Mouse (Mus musculus): ENCODE data around the gene Capn7.

Capn7 gene

DNA sequence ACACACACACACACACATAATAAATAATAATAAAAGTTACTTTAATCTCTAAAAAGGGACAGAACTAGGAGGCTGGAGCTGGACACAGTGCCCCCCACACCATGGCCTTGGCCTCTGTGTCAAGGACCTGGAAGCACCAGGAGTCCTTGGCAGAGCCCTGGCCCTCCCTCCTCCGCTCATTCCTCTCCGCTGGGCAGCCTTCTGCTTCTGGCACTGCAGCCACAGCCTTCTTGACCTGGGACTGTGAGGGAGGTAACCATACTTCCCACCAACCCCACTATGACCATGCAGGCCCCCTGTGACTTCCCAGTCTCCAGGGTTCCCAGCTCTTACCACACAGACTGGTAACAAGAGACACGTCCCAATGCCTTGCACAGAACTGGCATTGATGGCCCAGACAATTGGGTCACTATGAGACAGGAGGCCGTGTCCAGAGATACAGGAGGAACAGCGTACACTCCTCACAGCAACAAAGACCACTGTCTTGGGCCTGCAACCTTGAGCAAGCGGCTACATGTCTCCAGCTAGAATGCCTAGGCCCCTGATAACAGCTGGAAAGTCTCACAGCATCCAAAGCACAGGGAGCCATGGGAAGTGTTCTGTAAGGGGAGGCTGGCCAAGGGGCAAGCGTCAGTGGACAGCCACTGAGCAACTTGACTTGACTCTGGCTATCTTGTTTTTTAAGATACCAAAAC, 57.6 kb downstream of the Capn7 start:
- in situ Hi-C loops (cut with MboI; ENCODE audit: low sequenced_read_pairs), result no loop called here

DNA sequence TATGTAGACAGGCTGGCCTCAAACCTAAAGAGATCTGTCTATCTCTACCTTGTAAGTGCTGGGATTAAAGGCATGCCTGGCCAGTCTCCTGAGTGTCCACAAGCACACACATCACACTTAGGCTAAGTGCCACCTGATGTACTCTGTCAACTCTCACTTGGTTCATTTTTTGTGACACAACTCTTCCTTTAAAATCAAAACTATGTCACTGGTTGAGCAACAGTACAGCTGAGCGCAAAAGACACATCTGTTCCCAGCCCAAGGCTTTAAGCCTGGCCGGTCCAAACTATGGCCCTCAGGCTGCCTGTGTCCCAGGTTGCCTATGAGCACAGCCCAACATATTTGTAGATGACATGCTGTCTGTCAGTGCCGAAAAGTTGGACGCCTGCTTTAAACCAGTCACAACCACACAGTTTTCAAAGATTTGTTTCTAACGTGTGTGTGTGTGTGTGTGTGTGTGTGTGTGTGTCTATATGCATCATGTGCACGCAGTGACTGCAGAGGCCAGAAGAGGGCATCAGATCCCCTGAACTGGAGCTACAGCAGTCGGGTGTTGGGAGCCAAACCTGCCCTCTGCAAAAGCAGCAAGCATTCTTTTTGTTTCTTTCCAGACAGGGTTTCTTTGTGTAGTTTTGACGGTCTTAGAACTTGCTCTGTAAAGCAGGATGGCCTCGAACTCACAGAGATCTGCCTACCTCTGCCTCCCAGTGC, 58.5 kb downstream of the Capn7 start:
- in situ Hi-C loops (cut with MboI; ENCODE audit: low sequenced_read_pairs), result no loop called here

DNA sequence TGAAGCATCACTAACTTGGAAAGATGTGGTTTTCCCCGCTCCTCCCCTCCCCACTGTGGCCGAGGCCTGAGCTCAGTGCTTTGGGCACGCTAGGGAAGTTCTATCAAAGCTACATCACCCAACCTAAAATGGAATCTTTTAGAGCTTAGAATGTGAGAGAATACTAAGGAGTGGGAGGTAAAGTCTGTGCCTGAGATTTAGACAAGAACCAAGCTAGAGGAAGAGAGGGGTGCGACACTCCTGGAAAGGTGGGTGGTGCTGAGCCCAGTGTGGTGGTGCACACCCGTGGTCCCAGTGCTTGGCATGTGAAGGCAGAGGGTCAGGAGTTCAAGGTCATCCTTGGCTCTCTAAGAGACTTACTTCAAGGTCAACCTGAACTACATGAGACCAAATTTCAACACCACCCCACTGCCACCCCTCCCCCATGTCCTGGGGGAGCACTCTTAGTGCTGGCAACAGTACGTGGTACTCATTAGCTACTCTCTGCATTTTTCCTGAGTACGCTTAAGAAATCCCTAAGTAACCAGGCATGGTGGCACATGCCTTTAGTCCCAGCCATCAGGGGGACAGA, 59.3 kb downstream of the Capn7 start:
- in situ Hi-C loops (cut with MboI; ENCODE audit: low sequenced_read_pairs), result no loop called here

DNA sequence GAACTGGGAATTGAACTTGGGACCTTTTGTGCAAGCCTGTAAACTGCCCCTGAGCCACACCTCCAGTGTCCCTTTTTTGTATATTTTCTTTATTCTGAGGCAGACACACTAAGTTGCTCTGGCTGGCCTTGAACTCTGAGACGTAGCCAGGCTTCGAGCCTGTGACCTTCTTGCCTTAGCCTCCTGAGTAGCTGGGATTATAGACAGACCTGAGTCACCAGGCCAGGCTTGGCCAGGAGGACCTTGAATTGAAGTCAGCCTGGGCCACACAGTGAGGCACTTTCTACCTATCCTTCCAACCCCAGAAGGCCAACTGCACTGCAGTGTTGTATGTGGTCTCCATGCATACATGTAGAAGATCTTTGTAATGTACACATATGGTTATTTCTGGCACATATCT, 60.0 kb downstream of the Capn7 start:
- in situ Hi-C loops (cut with MboI; ENCODE audit: low sequenced_read_pairs), result no loop called here

DNA sequence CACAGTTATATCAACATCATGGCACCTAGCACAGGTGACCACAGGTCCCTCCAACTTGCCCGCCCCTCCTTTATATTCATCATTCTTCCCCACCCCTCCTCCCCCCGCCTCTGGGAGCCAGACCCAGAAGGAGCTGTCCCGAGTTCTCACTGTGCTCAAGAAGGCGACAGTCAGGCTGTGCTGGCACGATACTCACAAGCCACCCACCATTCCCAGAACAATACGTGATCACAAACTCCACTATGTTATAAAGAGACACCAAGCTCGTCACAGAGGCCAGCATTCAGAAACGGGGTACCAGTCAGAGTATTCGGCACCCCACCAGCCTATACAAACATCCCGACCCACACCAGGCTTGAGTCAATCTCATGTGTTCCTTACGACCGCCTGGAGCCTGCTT, 60.9 kb downstream of the Capn7 start:
- in situ Hi-C loops (cut with MboI; ENCODE audit: low sequenced_read_pairs), result no loop called here

DNA sequence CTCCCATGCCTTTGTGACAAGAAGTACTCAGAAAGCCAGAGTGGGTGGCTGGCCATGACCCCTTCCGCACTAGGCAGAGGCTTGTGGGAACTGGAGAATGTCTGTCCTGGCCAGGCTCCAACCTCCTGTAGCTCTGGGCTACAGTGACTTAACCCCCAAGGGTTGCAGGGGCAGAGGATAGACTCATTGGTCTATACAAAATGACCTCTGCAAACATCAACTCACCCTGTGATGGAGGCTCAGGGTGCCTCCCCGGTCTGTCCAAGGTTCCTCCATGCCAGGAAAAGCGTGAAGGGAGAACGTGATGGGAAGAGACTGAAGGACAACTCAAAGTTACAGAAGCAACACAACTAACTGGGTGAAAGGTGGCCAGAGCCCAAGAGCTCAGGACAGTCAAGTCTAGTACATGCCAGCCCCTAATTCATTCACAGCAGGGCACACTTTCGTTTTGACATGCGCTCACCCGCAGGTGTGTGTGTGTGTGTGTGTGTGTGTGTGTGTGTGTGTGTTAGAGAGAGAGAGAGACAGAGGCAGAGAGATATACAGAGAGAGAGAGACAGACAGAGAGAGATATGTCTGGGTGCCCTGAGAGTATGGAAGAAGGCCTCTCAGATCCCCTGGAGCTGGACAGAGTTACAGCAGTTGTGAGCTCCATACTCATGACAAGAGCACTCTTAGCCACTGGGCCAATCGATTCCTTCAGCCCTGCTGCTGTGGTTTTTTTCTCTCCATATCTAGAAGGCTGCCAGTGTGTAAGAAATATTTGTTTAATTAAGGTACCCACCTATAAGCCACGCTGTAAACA, 61.6 kb downstream of the Capn7 start:
- in situ Hi-C loops (cut with MboI; ENCODE audit: low sequenced_read_pairs), result no loop called here

DNA sequence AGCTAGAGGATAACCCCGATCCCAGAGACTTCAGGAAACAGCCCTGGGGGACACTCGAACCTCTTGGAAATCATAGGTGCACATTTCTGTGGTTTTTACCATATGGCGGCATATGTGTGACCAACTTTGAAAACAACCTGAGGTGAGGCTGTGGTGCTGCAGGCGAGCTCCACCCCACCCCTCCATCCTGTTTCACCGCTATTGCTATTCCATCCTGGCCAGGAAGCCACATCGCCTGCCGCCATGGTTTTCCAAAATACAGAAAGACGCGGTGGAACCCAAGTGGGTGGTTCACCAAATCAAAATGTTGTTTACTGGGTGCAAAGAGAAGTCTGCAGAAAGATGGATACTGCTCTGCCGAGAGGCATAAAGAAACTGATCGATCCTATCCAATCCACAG, 62.4 kb downstream of the Capn7 start:
- in situ Hi-C loops (cut with MboI; ENCODE audit: low sequenced_read_pairs), result no loop called here

DNA sequence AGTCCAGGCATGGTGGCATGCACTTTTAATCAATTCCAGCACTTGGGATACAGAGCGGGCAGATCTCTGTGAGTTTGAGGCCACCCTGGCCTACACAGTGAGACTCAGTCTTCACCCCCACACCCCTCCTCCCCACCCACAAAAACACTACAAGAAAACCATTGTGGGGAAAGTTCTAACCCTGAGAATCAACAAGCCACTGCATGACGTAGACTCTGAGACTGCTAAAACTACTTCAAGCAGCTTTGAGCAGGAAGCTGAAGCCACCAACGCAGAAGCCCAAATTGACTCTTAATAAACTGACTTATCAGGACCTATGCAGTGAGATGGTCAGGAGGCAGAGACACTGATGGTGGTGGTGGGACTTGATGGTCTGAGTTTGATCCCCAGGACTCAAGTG, 62.8 kb downstream of the Capn7 start:
- in situ Hi-C loops (cut with MboI; ENCODE audit: low sequenced_read_pairs), result no loop called here

DNA sequence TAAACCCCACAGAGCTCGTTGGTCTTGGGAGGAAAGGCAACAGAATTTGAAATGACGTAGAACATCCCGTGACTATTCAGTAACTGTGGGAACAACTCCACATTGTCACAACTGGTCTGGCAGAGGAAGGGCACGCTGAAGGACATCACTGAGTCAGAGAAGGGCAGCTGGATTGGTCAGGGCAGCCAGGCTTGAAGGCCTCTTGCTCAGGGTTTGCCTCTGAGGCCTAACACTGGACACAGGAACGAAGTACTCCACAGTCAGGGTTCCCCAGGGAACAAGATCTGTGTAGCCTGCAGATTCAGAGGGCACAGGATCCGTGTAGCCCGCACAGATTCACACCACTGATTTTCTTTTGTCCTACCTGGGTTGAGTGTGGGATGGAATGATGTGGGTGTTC, 63.8 kb downstream of the Capn7 start:
- in situ Hi-C loops (cut with MboI; ENCODE audit: low sequenced_read_pairs), result no loop called here

DNA sequence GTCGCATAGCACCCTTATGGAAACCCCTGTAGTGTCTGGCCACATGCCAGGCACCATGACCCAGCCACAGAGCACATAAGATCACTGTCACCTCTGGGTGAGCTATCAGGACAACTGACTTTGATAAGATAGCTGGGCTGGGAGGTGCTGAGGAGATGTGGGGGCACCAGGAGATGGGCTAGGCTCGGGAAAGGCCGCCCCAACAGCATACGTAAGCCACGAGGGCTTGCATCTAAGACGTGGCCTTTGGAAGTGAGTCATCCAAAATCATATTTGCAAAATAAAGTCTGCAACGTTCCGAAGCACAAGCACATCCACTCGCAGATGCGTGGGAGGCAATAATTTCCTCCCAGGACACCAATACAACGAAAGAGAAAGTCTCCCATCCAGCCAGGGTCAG, 64.5 kb downstream of the Capn7 start:
- in situ Hi-C loops (cut with MboI; ENCODE audit: low sequenced_read_pairs), result no loop called here

DNA sequence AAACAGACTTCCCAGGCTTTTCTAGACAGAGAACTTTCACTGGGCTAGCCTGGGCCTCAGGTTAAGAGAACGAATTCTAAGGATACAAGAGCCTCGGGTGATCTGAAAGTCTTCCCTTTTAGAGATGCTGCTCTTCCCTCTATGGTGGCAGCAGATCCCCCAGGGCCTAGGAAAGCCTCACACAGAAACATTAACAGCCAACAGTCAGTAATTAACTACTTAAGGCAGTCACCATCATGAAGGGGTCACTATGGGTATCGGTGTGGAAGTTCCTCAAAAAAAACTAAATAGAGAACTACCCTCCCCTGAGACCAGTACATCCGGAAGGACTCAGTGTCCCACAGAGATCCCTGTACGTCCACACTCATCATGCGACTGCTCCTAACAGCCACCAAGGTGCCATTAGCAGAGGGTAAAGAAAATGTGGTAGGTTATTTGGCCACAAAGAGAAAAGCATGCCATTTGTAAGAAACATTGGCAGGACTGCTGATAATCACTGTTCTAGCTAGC, 65.5 kb downstream of the Capn7 start:
- in situ Hi-C loops (cut with MboI; ENCODE audit: low sequenced_read_pairs), result no loop called here

DNA sequence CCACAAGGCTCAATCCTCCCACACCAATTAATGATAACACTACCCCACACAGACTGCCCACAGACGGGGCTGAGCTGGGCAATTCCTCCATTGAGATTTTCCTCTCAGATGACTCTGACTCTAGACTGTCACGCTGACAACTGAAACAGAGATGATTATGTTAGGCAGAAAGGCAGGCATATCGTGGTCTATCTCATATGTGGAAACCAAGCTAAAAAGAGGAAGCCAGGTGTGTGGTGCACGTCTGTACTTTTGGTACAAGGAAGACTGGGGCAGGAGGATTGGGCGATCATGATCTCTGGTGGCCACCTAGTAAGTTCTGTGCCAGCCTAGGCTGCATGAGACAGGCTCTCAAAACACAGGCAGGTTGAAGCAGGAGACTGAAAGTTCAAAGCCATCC, 66.3 kb downstream of the Capn7 start:
- in situ Hi-C loops (cut with MboI; ENCODE audit: low sequenced_read_pairs), result no loop called here

DNA sequence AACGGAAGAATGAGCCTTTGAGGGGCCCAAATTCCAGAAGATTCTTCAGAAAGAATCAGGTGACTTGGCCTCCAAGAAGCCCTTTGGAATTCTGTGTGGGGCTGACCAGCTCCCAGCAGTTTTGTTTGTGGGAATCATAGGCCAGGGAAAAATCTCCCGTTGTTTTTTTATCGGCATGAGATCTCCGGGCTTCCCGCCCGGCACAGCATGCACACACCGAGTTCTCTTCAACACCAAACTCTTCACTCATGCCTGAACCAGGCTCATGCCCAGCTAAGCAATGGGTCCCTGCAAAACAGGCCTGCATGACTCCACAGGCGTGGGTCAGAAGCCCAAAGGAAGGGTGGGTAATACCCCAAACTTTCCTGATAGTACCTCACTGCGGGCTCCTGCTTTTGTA, 67.1 kb downstream of the Capn7 start:
- in situ Hi-C loops (cut with MboI; ENCODE audit: low sequenced_read_pairs), result no loop called here

DNA sequence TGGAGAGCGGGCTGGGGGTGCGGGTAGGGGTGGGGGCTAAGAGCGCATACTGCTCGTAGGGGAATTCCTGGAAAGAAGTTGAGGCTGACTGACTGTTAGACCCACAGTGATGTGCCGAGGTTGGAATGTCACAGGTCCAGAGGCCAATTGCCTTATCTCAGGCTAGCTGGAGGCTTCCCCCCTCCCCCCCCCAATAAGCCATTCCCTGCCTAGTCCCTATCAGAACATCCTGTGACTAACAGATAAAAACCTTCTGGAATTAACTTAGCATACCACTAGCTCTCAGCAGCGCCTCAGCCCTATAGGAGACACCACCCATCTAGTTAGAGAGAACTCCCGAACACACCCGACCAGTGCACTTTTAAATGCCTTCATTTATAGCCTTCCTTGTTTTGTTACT, 67.6 kb downstream of the Capn7 start:
- in situ Hi-C loops (cut with MboI; ENCODE audit: low sequenced_read_pairs), result no loop called here

DNA sequence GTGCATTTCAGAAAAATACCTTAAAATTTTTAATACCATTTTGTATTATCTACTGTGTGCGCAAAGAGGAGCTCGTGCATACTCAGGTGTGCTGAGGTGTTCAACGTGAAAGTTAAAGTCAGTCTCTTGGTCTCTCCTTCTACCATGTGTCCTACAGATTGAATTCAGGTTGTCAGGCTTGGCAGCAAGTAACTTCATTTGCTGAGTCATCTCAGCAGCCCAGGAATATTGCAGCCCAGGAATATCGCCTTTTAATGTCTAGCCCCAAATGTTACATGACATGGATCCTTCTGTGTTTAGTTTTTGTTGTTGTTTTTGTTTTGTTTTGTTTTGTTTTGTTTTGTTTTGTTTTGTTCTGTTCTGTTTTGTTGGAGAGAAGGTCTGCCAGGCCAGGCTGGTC, 68.2 kb downstream of the Capn7 start:
- in situ Hi-C loops (cut with MboI; ENCODE audit: low sequenced_read_pairs), result no loop called here

DNA sequence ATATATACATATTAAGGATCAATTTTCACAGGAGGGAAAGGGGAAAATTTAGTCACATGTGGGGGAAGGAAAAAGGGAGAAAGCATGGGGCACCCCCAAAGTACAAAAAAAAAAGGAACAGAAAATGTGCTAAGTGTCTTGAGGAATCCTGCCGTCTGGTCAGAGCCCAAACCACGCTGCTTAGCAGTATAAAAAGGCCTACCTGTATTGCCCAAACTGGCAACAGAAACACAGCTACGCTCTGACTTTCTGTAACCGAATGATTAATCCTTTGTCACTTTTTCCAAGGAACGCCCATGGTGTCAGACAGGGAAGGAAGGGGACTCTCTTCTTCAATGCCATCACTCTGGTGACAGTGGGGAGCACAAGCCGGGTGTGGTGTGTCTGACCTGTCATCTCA, 69.2 kb downstream of the Capn7 start:
- in situ Hi-C loops (cut with MboI; ENCODE audit: low sequenced_read_pairs), result no loop called here

DNA sequence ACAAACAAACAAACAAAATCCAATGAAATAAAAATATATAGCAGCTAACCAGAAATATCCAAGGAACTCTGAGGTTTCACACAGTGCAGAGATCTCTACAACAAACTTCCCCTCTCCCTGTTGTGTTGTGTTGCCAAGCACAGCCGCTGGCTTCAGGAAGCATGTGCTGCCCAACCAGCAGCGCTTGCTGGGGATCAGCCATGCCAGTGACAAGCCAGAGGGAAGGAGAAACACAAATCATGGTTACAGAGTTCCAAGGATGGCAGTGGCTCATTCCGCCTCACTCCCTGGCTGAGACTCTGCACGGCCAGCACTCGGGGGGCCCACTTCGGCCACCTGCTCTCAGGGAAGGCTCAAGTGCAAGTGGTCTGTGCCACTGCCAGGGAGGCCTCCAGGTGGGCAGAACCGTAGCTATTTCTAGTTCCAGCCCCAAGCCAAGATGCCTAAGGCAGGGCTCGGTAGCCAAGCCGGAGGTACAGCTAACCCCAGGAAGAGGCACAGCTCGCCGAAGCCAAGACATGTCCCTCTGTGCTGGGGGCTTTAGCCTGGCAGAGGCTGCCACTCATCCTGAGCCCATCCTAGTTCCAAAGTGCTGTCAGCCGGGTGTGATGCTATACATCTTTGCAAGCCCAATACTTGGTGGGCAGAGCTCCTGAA, 69.8 kb downstream of the Capn7 start:
- in situ Hi-C loops (cut with MboI; ENCODE audit: low sequenced_read_pairs), result no loop called here

DNA sequence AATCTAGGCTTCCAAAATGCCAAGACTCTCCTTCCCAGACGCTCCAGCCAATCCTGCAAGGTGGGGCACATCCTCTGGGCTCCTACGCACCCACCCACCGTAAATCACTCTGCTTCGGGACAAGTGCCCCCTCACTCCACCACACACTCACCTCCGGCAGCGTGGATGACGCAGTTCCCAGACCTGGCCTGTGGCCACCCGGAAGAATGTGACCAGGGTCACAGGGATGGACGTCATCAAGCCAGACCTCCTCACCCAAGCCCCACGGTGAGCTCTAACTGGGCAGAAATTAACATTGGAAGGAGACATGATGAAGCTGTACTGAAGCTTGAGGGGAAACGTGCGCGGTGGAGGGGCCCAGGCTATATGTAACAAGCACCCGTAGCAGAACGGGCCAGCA, 70.8 kb downstream of the Capn7 start:
- in situ Hi-C loops (cut with MboI; ENCODE audit: low sequenced_read_pairs), result no loop called here

DNA sequence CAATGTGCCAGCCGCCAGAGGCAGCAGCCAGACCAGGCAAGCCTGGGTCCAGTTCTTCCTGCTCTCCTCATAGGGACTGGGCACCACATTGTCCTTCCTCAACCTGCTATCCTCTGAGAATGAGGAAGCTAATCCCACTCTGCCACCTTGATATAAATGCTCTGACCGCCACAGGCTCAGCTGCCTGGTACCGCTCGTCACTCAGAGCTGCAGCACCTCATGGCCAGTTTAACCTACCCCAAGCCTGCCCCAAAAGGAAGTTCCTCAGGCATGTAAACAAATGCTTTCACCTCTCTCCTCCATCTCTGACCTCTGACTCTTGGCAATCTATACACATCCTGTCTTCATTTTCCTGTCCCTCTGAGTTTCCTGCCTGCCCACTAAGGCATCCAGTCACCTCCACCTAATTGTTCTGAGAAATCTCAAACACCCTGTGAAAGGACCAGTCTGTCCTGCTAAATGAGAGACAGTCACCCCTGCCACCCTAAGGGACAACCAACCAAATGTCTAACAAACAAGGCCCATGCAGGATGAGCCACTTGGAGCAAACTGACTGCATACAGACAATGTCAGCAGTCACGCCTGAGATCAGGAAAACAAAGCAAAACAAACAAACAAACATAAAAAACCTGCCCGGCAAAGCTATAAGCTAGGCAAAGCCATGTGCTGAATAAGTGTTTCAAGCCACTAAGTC, 71.6 kb downstream of the Capn7 start:
- in situ Hi-C loops (cut with MboI; ENCODE audit: low sequenced_read_pairs), result no loop called here

DNA sequence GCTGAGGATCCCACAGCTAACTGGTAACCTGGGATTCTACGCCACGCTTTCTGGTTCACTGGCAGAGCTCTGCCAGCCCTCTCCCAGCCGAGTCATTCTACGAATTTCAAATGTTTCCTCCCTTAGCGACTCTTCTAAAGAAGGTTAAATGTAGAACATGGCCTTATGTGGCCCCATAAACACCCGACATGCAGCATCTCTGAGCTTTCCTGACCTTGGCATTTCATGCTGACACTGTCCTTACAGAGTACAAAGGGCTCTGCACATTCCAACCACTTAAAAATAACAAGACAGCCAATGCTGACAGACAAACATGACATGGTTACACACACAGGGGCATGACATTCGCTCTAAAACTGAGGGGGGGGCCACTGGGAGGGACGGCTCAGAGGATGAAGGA, 72.2 kb downstream of the Capn7 start:
- in situ Hi-C loops (cut with MboI; ENCODE audit: low sequenced_read_pairs), result no loop called here

All from CH12F3 (cell line).